Mouse (Mus musculus): ENCODE data around the gene Tbc1d32.

- TF ChIP-seq CTCF (IDR thresholded peaks at IDR 0.05; ENCODE audit: insufficient read depth, low read length): no peak
- no peak for TF ChIP-seq POLR2A (IDR thresholded peaks at IDR 0.05; ENCODE audit: borderline replicate concordance, extremely low read depth, low read depth, low read length)
Measured at GRCm38 (mm10) chr10:56129642-56130041, 98.8 kb downstream of the Tbc1d32 start.
